In genomic region chr9:120583314-120583713, GRCm38 (mm10) we compare ENCODE assay signal across 9 mouse cellular contexts. TPM values are rescaled to one million over a fixed set of nuclear protein-coding genes. Genes with fewer than 3 reads are reported as not detected.
DNase-seq lines count a peak whose midpoint lies in the region; ATAC-seq and TF ChIP-seq lines count a peak whose summit lies in the region.
"Had no signal": no experiment of that assay in that cellular context is flagged by ENCODE, and none has a peak within 500 bp of the region (broad histone marks: within the 10 kb centered on the region; RNA-seq: fewer than 3 reads in every experiment).

No protein-coding gene starts in this region.

- no peak for TF ChIP-seq CTCF in liver, postnatal 0 days (IDR thresholded peaks at IDR 0.05; ENCODE audit: low read depth)

- peaks cover 13% of the 10 kb centered on the region for H3K4me1 ChIP-seq in heart, embryonic 15.5 days (replicated peaks)
- peaks cover 6% of the 10 kb centered on the region; the same call in 1 of the 2 replicates for H3K4me1 ChIP-seq in forebrain, embryonic 14.5 days (ENCODE audit: control insufficient read depth, insufficient read depth, low read length)
- H3K4me1 ChIP-seq in liver, postnatal 0 days (ENCODE audit: insufficient read depth) = peaks cover 12% of the 10 kb centered on the region

- H3K9me3 ChIP-seq in heart, embryonic 15.5 days (replicated peaks) = no peaks in the 10 kb centered on the region
- no peaks in the 10 kb centered on the region for H3K9me3 ChIP-seq in forebrain, embryonic 14.5 days (replicated peaks; ENCODE audit: control insufficient read depth, low read length)
- no peaks in the 10 kb centered on the region for H3K9me3 ChIP-seq in liver, postnatal 0 days (ENCODE audit: low read length)

- no peak for TF ChIP-seq EP300 in liver, postnatal 0 days (IDR thresholded peaks at IDR 0.05; ENCODE audit: low read depth)

- no peaks in the 10 kb centered on the region for H3K36me3 ChIP-seq in heart, embryonic 15.5 days
- no peaks in the 10 kb centered on the region for H3K36me3 ChIP-seq in forebrain, embryonic 14.5 days (ENCODE audit: control insufficient read depth, insufficient read depth, low read length)
- H3K36me3 ChIP-seq in liver, postnatal 0 days (replicated peaks; ENCODE audit: insufficient read depth, low read length) = no peaks in the 10 kb centered on the region

- no peak for ATAC-seq in heart, embryonic 15.5 days (replicated peaks; ENCODE audit: insufficient number of reproducible peaks, insufficient read depth, low FRiP score, low read depth)
- no peak for ATAC-seq in forebrain, embryonic 14.5 days
- ATAC-seq in liver, postnatal 0 days = no peak

- peak overlapping the region; percentile 50 for H3K4me3 ChIP-seq in heart, embryonic 15.5 days
- no peak overlapping the region for H3K4me3 ChIP-seq in forebrain, embryonic 14.5 days (ENCODE audit: low read depth, low read length)
- H3K4me3 ChIP-seq in liver, postnatal 0 days (ENCODE audit: low read depth, low read length) = no peak overlapping the region

- no peak overlapping the region for H3K9ac ChIP-seq in heart, embryonic 15.5 days
- no peak overlapping the region for H3K9ac ChIP-seq in forebrain, embryonic 14.5 days (ENCODE audit: low read length)
- H3K9ac ChIP-seq in liver, postnatal 0 days (replicated peaks) = peak overlapping the region; percentile 7; the same call in 1 of the 2 replicates

- DNase-seq in heart, adult 8-10 months (ENCODE audit: low spot score) = no peak
- peak; percentile 50 for DNase-seq in CD4-positive helper T cell, adult 2 months (ENCODE audit: low read depth, low spot score)
- no peak for DNase-seq in forebrain, embryonic 14.5 days (ENCODE audit: low spot score)
- DNase-seq in liver, postnatal 0 days = no peak
- DNase-seq in layer of hippocampus, postnatal 14 days (ENCODE audit: low spot score in 2 of 2) = no peak
- DNase-seq in layer of hippocampus, adult 18-20 months (ENCODE audit: low spot score in 2 of 2) = no peak
- DNase-seq in gastrocnemius, postnatal 25 days = no peak

- H3K27me3 ChIP-seq in heart, embryonic 15.5 days = no peaks in the 10 kb centered on the region
- no peaks in the 10 kb centered on the region for H3K27me3 ChIP-seq in forebrain, embryonic 14.5 days (replicated peaks; ENCODE audit: control insufficient read depth, insufficient read depth, low read length)
- H3K27me3 ChIP-seq in liver, postnatal 0 days (ENCODE audit: insufficient read depth, low read length) = no peaks in the 10 kb centered on the region

- peak overlapping the region; percentile 92 for H3K4me2 ChIP-seq in heart, embryonic 15.5 days
- H3K4me2 ChIP-seq in forebrain, embryonic 14.5 days (ENCODE audit: low read length) = peak overlapping the region; percentile 52; the same call in 1 of the 2 replicates
- H3K4me2 ChIP-seq in liver, postnatal 0 days (ENCODE audit: low read depth, low read length) = peak overlapping the region; percentile 68

- WGBS in heart, embryonic 15.5 days = 67% methylated on average over 3 of the region's 3 CpGs
- WGBS in forebrain, embryonic 14.5 days = 79% methylated on average over 3 of the region's 3 CpGs
- WGBS in liver, postnatal 0 days (ENCODE audit: insufficient replicate concordance) = 57% methylated on average over 3 of the region's 3 CpGs

- peak overlapping the region; percentile 77; the same call in 1 of the 2 replicates for H3K27ac ChIP-seq in heart, embryonic 15.5 days
- no peak overlapping the region for H3K27ac ChIP-seq in forebrain, embryonic 14.5 days (ENCODE audit: low read depth, low read length)
- no peak overlapping the region for H3K27ac ChIP-seq in liver, postnatal 0 days (ENCODE audit: low read depth)

RNA-seq across cellular contexts. Expression of gene Rpl14, which starts 12.1 kb away (rescaled TPM):
- polyA plus RNA-seq in heart, embryonic 15.5 days (2015; fragmentation: Nextera tagmentation; extraction: Ambion mirVana) = 378 and 402 TPM in 2 replicates
- 100 to 1,000 TPM; 266 to 316 (median 288) TPM for total RNA-seq in heart, adult 8-10 months (2022)
- 510 and 595 TPM in 2 replicates for polyA plus RNA-seq in forebrain, embryonic 14.5 days (2014; fragmentation: Nextera tagmentation; extraction: Ambion mirVana)
- polyA plus RNA-seq in liver, postnatal 0 days (2015; fragmentation: Nextera tagmentation; extraction: Ambion mirVana) = 422 and 441 TPM in 2 replicates
- 100 to 1,000 TPM; 266 to 268 TPM for total RNA-seq in layer of hippocampus, postnatal 14 days (2021)
- 100 to 1,000 TPM; 355 to 365 TPM for total RNA-seq in layer of hippocampus, adult 18-20 months (2021)
- 100 to 1,000 TPM; 268 to 270 TPM for total RNA-seq in gastrocnemius, postnatal 25 days (2021)

RNA-seq across cellular contexts. Expression of gene Entpd3, which starts 43.7 kb away (rescaled TPM):
- 0.23 and 0.77 TPM in 2 replicates for polyA plus RNA-seq in heart, embryonic 15.5 days (2015; fragmentation: Nextera tagmentation; extraction: Ambion mirVana)
- total RNA-seq in heart, adult 8-10 months (2022) = not detected
- 1.1 and 1.5 TPM in 2 replicates for polyA plus RNA-seq in forebrain, embryonic 14.5 days (2014; fragmentation: Nextera tagmentation; extraction: Ambion mirVana)
- polyA plus RNA-seq in liver, postnatal 0 days (2015; fragmentation: Nextera tagmentation; extraction: Ambion mirVana) = 0.05 TPM in 1 of 2 replicates, not detected in the other
- total RNA-seq in layer of hippocampus, postnatal 14 days (2021) = 1 to 10 TPM; 4.7 to 5.1 TPM
- total RNA-seq in layer of hippocampus, adult 18-20 months (2021) = 1 to 10 TPM; 6.6 to 8.7 TPM
- not detected for total RNA-seq in gastrocnemius, postnatal 25 days (2021)
- total RNA-seq: gastrocnemius, postnatal 14 days had no signal

Comparison
In these comparisons a context has a peak if more than half of its experiments do, and no peak if none do; other contexts are left out.
1. RNA of gene Entpd3, which starts 43.7 kb away (total RNA-seq): 6.6 to 8.7 TPM in layer of hippocampus, adult 18-20 months and 4.7 to 5.1 TPM in layer of hippocampus, postnatal 14 days; not detected in heart, adult 8-10 months and not detected in gastrocnemius, postnatal 25 days; every median in the first group is over 4 times any median in the second.
2. Peak in every context shown above with its lines, with median percentiles within 50 percentile points of each other: H3K4me2 ChIP-seq.